Mouse (Mus musculus): ENCODE data around the gene Htt. TPM values are rescaled to one million over a fixed set of nuclear protein-coding genes. Genes with fewer than 3 reads are reported as not detected.

The Htt gene
- polyA plus RNA-seq, 1 experiment from 2014 or later: 18.7 TPM

- ATAC-seq: no peak
- H3K36me3 ChIP-seq (ENCODE audit: control insufficient read depth, insufficient read depth): peaks cover 6% of the 10 kb centered on the region
- WGBS: 67% methylated on average over 6 of the region's 6 CpGs
- H3K4me2 ChIP-seq (ENCODE audit: low read length): no peak overlapping the region
- no peak overlapping the region for H3K4me3 ChIP-seq (replicated peaks; ENCODE audit: low read length)
- no peaks in the 10 kb centered on the region for H3K9me3 ChIP-seq (ENCODE audit: control insufficient read depth, low read length)
- peaks cover 2% of the 10 kb centered on the region; the same call in 1 of the 2 replicates for H3K4me1 ChIP-seq (replicated peaks; ENCODE audit: control insufficient read depth, insufficient read depth, low read length)
- H3K9ac ChIP-seq (replicated peaks; ENCODE audit: low read depth, low read length): no peak overlapping the region
- no peaks in the 10 kb centered on the region for H3K27me3 ChIP-seq (replicated peaks; ENCODE audit: control insufficient read depth, insufficient read depth, low read length)
- no peak overlapping the region for H3K27ac ChIP-seq (ENCODE audit: low read length)
Measured at GRCm38 (mm10) chr5:34922531-34922930, 161.0 kb downstream of the Htt start.

GRCm38 (mm10) chr5:34923920-34924319, 162.4 kb downstream of the Htt start:
- H3K4me2 ChIP-seq (ENCODE audit: low read length): no peak overlapping the region
- no peaks in the 10 kb centered on the region for H3K9me3 ChIP-seq (ENCODE audit: control insufficient read depth, low read length)
- H3K4me1 ChIP-seq (replicated peaks; ENCODE audit: control insufficient read depth, insufficient read depth, low read length): no peaks in the 10 kb centered on the region
- peaks cover 6% of the 10 kb centered on the region for H3K36me3 ChIP-seq (ENCODE audit: control insufficient read depth, insufficient read depth)
- no peak overlapping the region for H3K27ac ChIP-seq (ENCODE audit: low read length)
- H3K4me3 ChIP-seq (replicated peaks; ENCODE audit: low read length): no peak overlapping the region
- no peak overlapping the region for H3K9ac ChIP-seq (replicated peaks; ENCODE audit: low read depth, low read length)
- ATAC-seq: no peak
- WGBS: 96% methylated on average over 4 of the region's 4 CpGs
- H3K27me3 ChIP-seq (replicated peaks; ENCODE audit: control insufficient read depth, insufficient read depth, low read length): no peaks in the 10 kb centered on the region

GRCm38 (mm10) chr5:34924519-34924918, 163.0 kb downstream of the Htt start:
- Histone ChIP-seq H3K27ac (ENCODE audit: low read length) (no peak overlapping the region), H3K4me3 (replicated peaks; ENCODE audit: low read length) (no peak overlapping the region), H3K4me1 (replicated peaks; ENCODE audit: control insufficient read depth, insufficient read depth, low read length) (no peaks in the 10 kb centered on the region), H3K9me3 (ENCODE audit: control insufficient read depth, low read length) (no peaks in the 10 kb centered on the region), H3K9ac (replicated peaks; ENCODE audit: low read depth, low read length) (no peak overlapping the region), H3K36me3 (ENCODE audit: control insufficient read depth, insufficient read depth) (peaks cover 6% of the 10 kb centered on the region), H3K4me2 (ENCODE audit: low read length) (no peak overlapping the region), H3K27me3 (replicated peaks; ENCODE audit: control insufficient read depth, insufficient read depth, low read length) (no peaks in the 10 kb centered on the region)
- WGBS: 89% methylated on average over 7 of the region's 7 CpGs
- ATAC-seq: no peak

GRCm38 (mm10) chr5:34927648-34928047, 166.1 kb downstream of the Htt start:
- Histone ChIP-seq H3K4me2 (ENCODE audit: low read length) (no peak overlapping the region), H3K4me1 (replicated peaks; ENCODE audit: control insufficient read depth, insufficient read depth, low read length) (peaks cover 13% of the 10 kb centered on the region), H3K9ac (replicated peaks; ENCODE audit: low read depth, low read length) (no peak overlapping the region), H3K9me3 (ENCODE audit: control insufficient read depth, low read length) (no peaks in the 10 kb centered on the region), H3K27me3 (replicated peaks; ENCODE audit: control insufficient read depth, insufficient read depth, low read length) (no peaks in the 10 kb centered on the region), H3K4me3 (replicated peaks; ENCODE audit: low read length) (no peak overlapping the region), H3K27ac (ENCODE audit: low read length) (no peak overlapping the region), H3K36me3 (ENCODE audit: control insufficient read depth, insufficient read depth) (peaks cover 6% of the 10 kb centered on the region)
- WGBS: 88% methylated on average over 4 of the region's 4 CpGs
- no peak for ATAC-seq

GRCm38 (mm10) chr5:34930151-34930975, 168.8 kb downstream of the Htt start:
- no peak for ATAC-seq

GRCm38 (mm10) chr5:34931091-34931490, 169.6 kb downstream of the Htt start:
- Histone ChIP-seq H3K27ac (ENCODE audit: low read length) (peak overlapping the region; percentile 37; the same call in 1 of the 2 replicates), H3K4me2 (ENCODE audit: low read length) (no peak overlapping the region), H3K27me3 (replicated peaks; ENCODE audit: control insufficient read depth, insufficient read depth, low read length) (no peaks in the 10 kb centered on the region), H3K36me3 (ENCODE audit: control insufficient read depth, insufficient read depth) (no peaks in the 10 kb centered on the region), H3K9ac (replicated peaks; ENCODE audit: low read depth, low read length) (no peak overlapping the region), H3K4me1 (replicated peaks; ENCODE audit: control insufficient read depth, insufficient read depth, low read length) (peaks cover 13% of the 10 kb centered on the region), H3K4me3 (replicated peaks; ENCODE audit: low read length) (no peak overlapping the region), H3K9me3 (ENCODE audit: control insufficient read depth, low read length) (no peaks in the 10 kb centered on the region)
- WGBS: 64% methylated on average over 2 of the region's 2 CpGs
- ATAC-seq: no peak

More at GRCm38 (mm10) chr5:34930151-34930975, 168.8 kb downstream of the Htt start:
- Histone ChIP-seq H3K4me2 (ENCODE audit: low read length) (no peak overlapping the region), H3K4me1 (replicated peaks; ENCODE audit: control insufficient read depth, insufficient read depth, low read length) (peaks cover 13% of the 10 kb centered on the region), H3K9ac (replicated peaks; ENCODE audit: low read depth, low read length) (no peak overlapping the region), H3K36me3 (ENCODE audit: control insufficient read depth, insufficient read depth) (no peaks in the 10 kb centered on the region), H3K27me3 (replicated peaks; ENCODE audit: control insufficient read depth, insufficient read depth, low read length) (no peaks in the 10 kb centered on the region), H3K4me3 (replicated peaks; ENCODE audit: low read length) (no peak overlapping the region), H3K9me3 (ENCODE audit: control insufficient read depth, low read length) (no peaks in the 10 kb centered on the region), H3K27ac (ENCODE audit: low read length) (peak overlapping the region; percentile 37; the same call in 1 of the 2 replicates)
- 83% methylated on average over 9 of the region's 9 CpGs for WGBS

- Histone ChIP-seq H3K27me3 (replicated peaks; ENCODE audit: control insufficient read depth, insufficient read depth, low read length) (no peaks in the 10 kb centered on the region), H3K27ac (ENCODE audit: low read length) (peak overlapping the region; percentile 63), H3K9me3 (ENCODE audit: control insufficient read depth, low read length) (no peaks in the 10 kb centered on the region), H3K4me2 (ENCODE audit: low read length) (no peak overlapping the region), H3K4me1 (replicated peaks; ENCODE audit: control insufficient read depth, insufficient read depth, low read length) (peaks cover 13% of the 10 kb centered on the region), H3K4me3 (replicated peaks; ENCODE audit: low read length) (no peak overlapping the region), H3K9ac (replicated peaks; ENCODE audit: low read depth, low read length) (no peak overlapping the region), H3K36me3 (ENCODE audit: control insufficient read depth, insufficient read depth) (no peaks in the 10 kb centered on the region)
- peak; percentile 40; the same call in 1 of the 2 replicates for ATAC-seq
- WGBS: 40% methylated on average over 11 of the region's 11 CpGs
Measured at GRCm38 (mm10) chr5:34931516-34932457, 170.2 kb downstream of the Htt start.

GRCm38 (mm10) chr5:34932458-34932806, 170.9 kb downstream of the Htt start:
- H3K36me3 ChIP-seq (ENCODE audit: control insufficient read depth, insufficient read depth): no peaks in the 10 kb centered on the region
- no peak overlapping the region for H3K4me2 ChIP-seq (ENCODE audit: low read length)
- H3K4me3 ChIP-seq (replicated peaks; ENCODE audit: low read length): no peak overlapping the region
- H3K9me3 ChIP-seq (ENCODE audit: control insufficient read depth, low read length): no peaks in the 10 kb centered on the region
- ATAC-seq: no peak
- 26% methylated on average over 4 of the region's 4 CpGs for WGBS
- H3K9ac ChIP-seq (replicated peaks; ENCODE audit: low read depth, low read length): no peak overlapping the region
- peaks cover 13% of the 10 kb centered on the region for H3K4me1 ChIP-seq (replicated peaks; ENCODE audit: control insufficient read depth, insufficient read depth, low read length)
- no peaks in the 10 kb centered on the region for H3K27me3 ChIP-seq (replicated peaks; ENCODE audit: control insufficient read depth, insufficient read depth, low read length)
- H3K27ac ChIP-seq (ENCODE audit: low read length): no peak overlapping the region; the same call in 1 of the 2 replicates

GRCm38 (mm10) chr5:34933461-34933860, 171.9 kb downstream of the Htt start:
- Histone ChIP-seq H3K4me3 (replicated peaks; ENCODE audit: low read length) (no peak overlapping the region), H3K36me3 (ENCODE audit: control insufficient read depth, insufficient read depth) (no peaks in the 10 kb centered on the region), H3K4me1 (replicated peaks; ENCODE audit: control insufficient read depth, insufficient read depth, low read length) (peaks cover 13% of the 10 kb centered on the region), H3K27me3 (replicated peaks; ENCODE audit: control insufficient read depth, insufficient read depth, low read length) (no peaks in the 10 kb centered on the region), H3K9me3 (ENCODE audit: control insufficient read depth, low read length) (no peaks in the 10 kb centered on the region), H3K4me2 (ENCODE audit: low read length) (no peak overlapping the region), H3K27ac (ENCODE audit: low read length) (no peak overlapping the region), H3K9ac (replicated peaks; ENCODE audit: low read depth, low read length) (no peak overlapping the region)
- WGBS: 87% methylated on average over 1 of the region's 1 CpGs
- ATAC-seq: no peak

Measured in forebrain, embryonic 16.5 days (tissue).